Mouse (Mus musculus): ENCODE measurements around the gene A930017K11Rik.

A930017K11Rik gene

GRCm38 (mm10) chr17:25925348-25925747 is 27.0 kb downstream of the A930017K11Rik start:
- DNase-seq (ENCODE audit: low spot score), result no peak

- no peak for DNase-seq (ENCODE audit: low spot score)
Measured at GRCm38 (mm10) chr17:25922120-25922519, 30.2 kb downstream of the A930017K11Rik start.

GRCm38 (mm10) chr17:25919786-25920642 is 32.4 kb downstream of the A930017K11Rik start:
- peak; percentile 100 for DNase-seq (ENCODE audit: low spot score)

- DNase-seq (ENCODE audit: low spot score), result no peak
Measured at GRCm38 (mm10) chr17:25919144-25919785, 33.1 kb downstream of the A930017K11Rik start, which contains the start of gene Rab40c. Gene Rab40c (minus strand): TSS chr17:25919727.

DNA sequence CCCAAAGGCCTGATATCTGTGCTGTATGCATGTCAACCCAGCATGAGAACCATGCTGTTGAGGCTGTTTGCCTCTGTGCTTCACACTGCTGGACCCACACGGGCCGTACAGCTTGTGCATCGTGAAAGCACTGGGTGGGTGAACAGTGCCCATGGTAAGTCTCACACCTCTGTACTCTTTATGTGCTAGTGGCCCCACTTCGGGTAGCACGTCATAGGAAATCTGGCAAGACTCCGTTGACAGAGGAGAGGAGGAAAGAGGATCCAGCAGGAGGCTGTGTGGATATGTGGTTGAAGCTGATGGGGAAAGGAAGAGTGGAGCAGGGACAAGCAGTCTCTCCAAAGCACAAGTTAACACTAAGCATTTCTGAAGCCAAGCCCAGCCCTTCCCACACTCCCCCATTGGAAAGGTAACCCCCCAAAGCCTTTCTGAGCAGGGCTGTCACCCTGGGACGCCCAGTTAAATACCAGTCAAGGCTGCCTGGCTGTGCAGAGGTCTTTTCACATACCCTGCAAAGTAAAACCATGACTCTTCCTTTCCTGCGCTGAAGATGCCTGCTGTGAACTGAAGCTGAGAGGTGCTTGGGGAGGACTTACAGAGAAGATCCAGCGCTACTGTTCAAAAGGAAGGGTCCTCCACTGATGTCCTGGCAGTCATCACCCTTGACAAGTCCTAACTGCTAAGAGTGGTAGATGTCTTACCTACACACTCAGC is 34.2 kb downstream of the A930017K11Rik start:
- no peak for DNase-seq (ENCODE audit: low spot score)

DNA sequence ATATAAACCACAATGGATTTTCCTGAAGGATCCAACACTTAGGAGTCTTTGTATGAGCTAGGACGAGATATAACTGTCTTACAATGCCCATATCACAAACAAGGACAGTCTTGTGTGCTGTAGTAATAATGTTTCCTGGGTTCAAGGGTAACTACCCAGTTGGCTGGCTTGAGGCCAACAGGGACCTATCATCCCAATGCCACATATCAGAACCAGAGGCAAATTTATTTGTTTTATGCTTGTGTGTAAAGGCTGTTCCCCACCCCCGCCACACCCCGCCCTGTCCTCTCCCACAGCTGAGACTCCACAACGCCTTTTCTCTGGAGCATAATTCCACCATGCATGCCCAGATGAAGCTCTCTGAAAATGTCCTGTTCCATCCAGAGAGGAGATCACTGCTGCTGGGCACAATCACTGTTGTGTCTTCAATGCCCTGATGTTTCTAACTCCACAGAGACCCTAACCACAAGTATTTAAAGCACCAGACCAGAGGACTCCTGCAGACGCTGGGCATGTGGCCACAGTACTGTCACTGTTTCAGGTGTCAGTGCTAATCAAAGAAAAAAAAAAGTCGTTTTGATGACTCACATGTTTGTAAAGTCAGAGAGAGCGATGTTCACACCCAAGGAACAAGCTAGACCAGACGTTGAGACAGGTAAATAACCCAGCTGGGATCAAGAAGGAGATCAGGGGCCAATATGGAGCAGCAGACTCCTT is 35.3 kb downstream of the A930017K11Rik start:
- DNase-seq (ENCODE audit: low spot score), result no peak

GRCm38 (mm10) chr17:25914295-25914694 is 38.1 kb downstream of the A930017K11Rik start:
- no peak for DNase-seq (ENCODE audit: low spot score)

GRCm38 (mm10) chr17:25913877-25914275 is 38.5 kb downstream of the A930017K11Rik start:
- no peak for DNase-seq (ENCODE audit: low spot score)

GRCm38 (mm10) chr17:25913186-25913876 is 39.0 kb downstream of the A930017K11Rik start:
- peak; percentile 22 for DNase-seq (ENCODE audit: low spot score)

- no peak for DNase-seq (ENCODE audit: low spot score)
Measured at GRCm38 (mm10) chr17:25911816-25912215, 40.5 kb downstream of the A930017K11Rik start.

DNA sequence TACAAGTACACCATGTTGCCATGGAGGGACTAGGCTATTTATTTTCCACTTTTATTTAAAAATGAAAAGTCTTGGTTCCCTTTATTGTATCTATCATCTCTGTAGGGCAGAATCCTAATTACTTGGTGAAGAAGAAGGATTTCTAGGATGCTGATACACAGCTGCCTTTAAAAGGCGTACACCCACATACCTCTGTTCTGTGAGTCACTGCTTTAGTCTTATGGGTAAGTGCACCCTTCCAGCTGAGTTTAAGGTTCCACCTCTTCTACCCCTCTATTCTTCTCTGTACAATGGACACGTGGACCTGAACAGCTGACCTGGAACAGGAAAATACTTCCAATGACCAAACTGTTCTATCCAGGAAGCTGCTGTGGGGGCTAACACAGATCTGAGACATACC is 44.7 kb downstream of the A930017K11Rik start:
- no peak for DNase-seq (ENCODE audit: low spot score)

DNA sequence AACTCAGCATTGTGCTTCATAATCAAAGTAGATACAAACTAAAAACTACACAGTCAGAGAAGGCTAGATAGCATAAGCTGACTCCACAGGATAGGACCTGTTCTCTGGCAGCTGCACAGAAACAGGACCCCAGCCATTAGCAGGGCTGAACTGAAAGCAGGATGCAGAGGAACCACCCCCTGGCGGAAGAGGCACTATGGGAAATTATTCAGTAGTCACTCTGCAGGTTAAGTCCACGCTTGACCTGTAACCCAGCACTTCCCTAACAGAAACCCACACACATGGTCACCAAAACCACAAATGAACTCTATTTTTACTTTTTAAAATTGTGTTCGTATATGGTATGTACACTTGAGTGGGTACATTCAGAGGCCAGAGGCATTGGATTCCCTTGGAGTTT is 49.3 kb downstream of the A930017K11Rik start:
- no peak for DNase-seq (ENCODE audit: low spot score)

GRCm38 (mm10) chr17:25900193-25900592 is 52.2 kb downstream of the A930017K11Rik start:
- no peak for DNase-seq (ENCODE audit: low spot score)
